Mouse (Mus musculus): ENCODE results near the gene Arl15. TPM values are rescaled to one million over a fixed set of nuclear protein-coding genes. Genes with fewer than 3 reads are reported as not detected.

Gene Arl15
- polyA plus RNA-seq, 1 experiment, result 1.3 TPM

GRCm38 (mm10) chr13:113762766-113763516 is 31.4 kb upstream of the Arl15 start:
- no peaks in the 10 kb centered on the region for H3K27me3 ChIP-seq (ENCODE audit: control insufficient read depth, insufficient read depth, low read length)
- no peak for DNase-seq (ENCODE audit: low read depth in 1 of 2, low spot score in 2 of 2)
- 91% methylated on average over 14 of the region's 14 CpGs for WGBS
- TF ChIP-seq POLR2A (IDR thresholded peaks at IDR 0.05; ENCODE audit: low read depth, low read length) (no peak), CTCF (IDR thresholded peaks at IDR 0.05; ENCODE audit: extremely low read depth, insufficient read depth, insufficient read length, insufficient replicate concordance) (no peak)
- H3K4me1 ChIP-seq (ENCODE audit: control insufficient read depth, insufficient read depth, insufficient read length), result no peaks in the 10 kb centered on the region
- no peak overlapping the region for H3K4me3 ChIP-seq (ENCODE audit: extremely low read depth, insufficient read depth, insufficient read length)
- H3K27ac ChIP-seq (ENCODE audit: insufficient read depth, low read length), result no peak overlapping the region
- H3K36me3 ChIP-seq (ENCODE audit: control insufficient read depth, insufficient read depth, low read length), result no peaks in the 10 kb centered on the region

- WGBS, result 79% methylated on average over 3 of the region's 3 CpGs
- Histone ChIP-seq H3K4me1 (ENCODE audit: control insufficient read depth, insufficient read depth, insufficient read length) (no peaks in the 10 kb centered on the region), H3K27ac (ENCODE audit: insufficient read depth, low read length) (no peak overlapping the region), H3K27me3 (ENCODE audit: control insufficient read depth, insufficient read depth, low read length) (no peaks in the 10 kb centered on the region), H3K4me3 (ENCODE audit: extremely low read depth, insufficient read depth, insufficient read length) (no peak overlapping the region), H3K36me3 (ENCODE audit: control insufficient read depth, insufficient read depth, low read length) (no peaks in the 10 kb centered on the region)
- no peak for DNase-seq (ENCODE audit: low read depth in 1 of 2, low spot score in 2 of 2)
- TF ChIP-seq POLR2A (IDR thresholded peaks at IDR 0.05; ENCODE audit: low read depth, low read length) (no peak), CTCF (IDR thresholded peaks at IDR 0.05; ENCODE audit: extremely low read depth, insufficient read depth, insufficient read length, insufficient replicate concordance) (no peak)
Observed at GRCm38 (mm10) chr13:113765411-113765810, 28.9 kb upstream of the Arl15 start.

GRCm38 (mm10) chr13:113769829-113770228 is 24.5 kb upstream of the Arl15 start:
- Histone ChIP-seq H3K27ac (ENCODE audit: insufficient read depth, low read length) (no peak overlapping the region), H3K4me1 (ENCODE audit: control insufficient read depth, insufficient read depth, insufficient read length) (no peaks in the 10 kb centered on the region), H3K36me3 (ENCODE audit: control insufficient read depth, insufficient read depth, low read length) (no peaks in the 10 kb centered on the region), H3K4me3 (ENCODE audit: extremely low read depth, insufficient read depth, insufficient read length) (no peak overlapping the region), H3K27me3 (ENCODE audit: control insufficient read depth, insufficient read depth, low read length) (no peaks in the 10 kb centered on the region)
- DNase-seq (ENCODE audit: low read depth in 1 of 2, low spot score in 2 of 2), result no peak
- WGBS, result 92% methylated on average over 3 of the region's 3 CpGs
- TF ChIP-seq POLR2A (IDR thresholded peaks at IDR 0.05; ENCODE audit: low read depth, low read length) (no peak), CTCF (IDR thresholded peaks at IDR 0.05; ENCODE audit: extremely low read depth, insufficient read depth, insufficient read length, insufficient replicate concordance) (no peak)

- TF ChIP-seq CTCF (IDR thresholded peaks at IDR 0.05; ENCODE audit: extremely low read depth, insufficient read depth, insufficient read length, insufficient replicate concordance) (no peak), POLR2A (IDR thresholded peaks at IDR 0.05; ENCODE audit: low read depth, low read length) (no peak)
- Histone ChIP-seq H3K27ac (ENCODE audit: insufficient read depth, low read length) (no peak overlapping the region), H3K36me3 (ENCODE audit: control insufficient read depth, insufficient read depth, low read length) (no peaks in the 10 kb centered on the region), H3K4me1 (ENCODE audit: control insufficient read depth, insufficient read depth, insufficient read length) (no peaks in the 10 kb centered on the region), H3K4me3 (ENCODE audit: extremely low read depth, insufficient read depth, insufficient read length) (no peak overlapping the region), H3K27me3 (ENCODE audit: control insufficient read depth, insufficient read depth, low read length) (no peaks in the 10 kb centered on the region)
- DNase-seq (ENCODE audit: low read depth in 1 of 2, low spot score in 2 of 2), result no peak
- WGBS, result 89% methylated on average over 5 of the region's 5 CpGs
Observed at GRCm38 (mm10) chr13:113770340-113770739, 24.0 kb upstream of the Arl15 start.

- H3K27me3 ChIP-seq (ENCODE audit: control insufficient read depth, insufficient read depth, low read length), result no peaks in the 10 kb centered on the region
- H3K4me1 ChIP-seq (ENCODE audit: control insufficient read depth, insufficient read depth, insufficient read length), result no peaks in the 10 kb centered on the region
- TF ChIP-seq POLR2A (IDR thresholded peaks at IDR 0.05; ENCODE audit: low read depth, low read length) (no peak), CTCF (IDR thresholded peaks at IDR 0.05; ENCODE audit: extremely low read depth, insufficient read depth, insufficient read length, insufficient replicate concordance) (no peak)
- DNase-seq (ENCODE audit: low read depth in 1 of 2, low spot score in 2 of 2), result no peak
- no peak overlapping the region for H3K4me3 ChIP-seq (ENCODE audit: extremely low read depth, insufficient read depth, insufficient read length)
- WGBS, result 75% methylated on average over 1 of the region's 1 CpGs
- no peaks in the 10 kb centered on the region for H3K36me3 ChIP-seq (ENCODE audit: control insufficient read depth, insufficient read depth, low read length)
- H3K27ac ChIP-seq (ENCODE audit: insufficient read depth, low read length), result no peak overlapping the region
Observed at GRCm38 (mm10) chr13:113771340-113771739, 23.0 kb upstream of the Arl15 start.

- no peak for TF ChIP-seq CTCF (IDR thresholded peaks at IDR 0.05; ENCODE audit: extremely low read depth, insufficient read depth, insufficient read length, insufficient replicate concordance)
- TF ChIP-seq POLR2A (IDR thresholded peaks at IDR 0.05; ENCODE audit: low read depth, low read length), result no peak
- no peaks in the 10 kb centered on the region for H3K27me3 ChIP-seq (ENCODE audit: control insufficient read depth, insufficient read depth, low read length)
- DNase-seq (ENCODE audit: low read depth in 1 of 2, low spot score in 2 of 2), result no peak
- H3K36me3 ChIP-seq (ENCODE audit: control insufficient read depth, insufficient read depth, low read length), result no peaks in the 10 kb centered on the region
- H3K4me1 ChIP-seq (ENCODE audit: control insufficient read depth, insufficient read depth, insufficient read length), result no peaks in the 10 kb centered on the region
- no peak overlapping the region for H3K4me3 ChIP-seq (ENCODE audit: extremely low read depth, insufficient read depth, insufficient read length)
- H3K27ac ChIP-seq (ENCODE audit: insufficient read depth, low read length), result no peak overlapping the region
- WGBS, result 93% methylated on average over 8 of the region's 8 CpGs
Observed at GRCm38 (mm10) chr13:113774799-113775198, 19.5 kb upstream of the Arl15 start.
